Mouse (Mus musculus) intestine, embryonic 16.5 days (tissue): ENCODE results near the gene Itga10. TPM values are rescaled to one million over a fixed set of nuclear protein-coding genes. Genes with fewer than 3 reads are reported as not detected.
"Not testable (repeated sequence)": the region's sequence is repeated elsewhere in the genome, so short reads cannot be mapped to it uniquely, and the experiment has no call there.

Source experiments
- ATAC-seq: fragments of 200-750 bp; cut with Nextera tagmentation; 2 replicates; pipeline ENCODE4 v1.8.0; 2017; ENCODE audit warnings: moderate TSS enrichment, moderate library complexity
- H3K27ac ChIP-seq: fragments of 300-500 bp; sonication (generic); 2 replicates; pipeline ENCODE4 v1.5.1; 2014; ENCODE audit warnings: mild to moderate bottlenecking, low read length
- H3K27me3 ChIP-seq: fragments of 300-500 bp; sonication (generic); replicated peaks from 2 replicates; pipeline ENCODE4 v1.6.1; 2014; ENCODE audit warnings: low read length, control low read depth, mixed read lengths; ENCODE audit not compliant: control insufficient read depth, insufficient read depth
- H3K36me3 ChIP-seq: fragments of 300-500 bp; sonication (generic); 2 replicates; pipeline ENCODE4 v1.6.1; 2014; ENCODE audit warnings: low read length, control low read depth; ENCODE audit not compliant: control insufficient read depth, insufficient read depth
- H3K4me1 ChIP-seq: fragments of 300-500 bp; sonication (generic); 2 replicates; pipeline ENCODE4 v1.6.1; 2014; ENCODE audit warnings: low read length, control low read depth, mixed read lengths; ENCODE audit not compliant: control insufficient read depth, insufficient read depth
- H3K4me2 ChIP-seq: fragments of 300-500 bp; sonication (generic); 2 replicates; pipeline ENCODE4 v1.6.1; 2014; ENCODE audit warnings: low read depth, low read length, control low read depth
- H3K4me3 ChIP-seq: fragments of 300-500 bp; sonication (generic); 2 replicates; pipeline ENCODE4 v1.5.1; 2014; ENCODE audit warnings: mild to moderate bottlenecking, low read length
- H3K9ac ChIP-seq: fragments of 300-500 bp; sonication (generic); 2 replicates; pipeline ENCODE4 v1.6.1; 2014; ENCODE audit warnings: low read depth, low read length
- H3K9me3 ChIP-seq: fragments of 300-500 bp; sonication (generic); 2 replicates; pipeline ENCODE4 v1.6.1; 2016; ENCODE audit warnings: low read length, control low read depth; ENCODE audit not compliant: control insufficient read depth
- WGBS: fragments of 180-500 bp; shearing (Covaris S2); extraction: QIAGEN DNeasy Blood & Tissue Kit; methylation state at CpG from one replicate; pipeline ENCODE4 v1.1.7; 2014; 5-methylcytosine and 5-hydroxymethylcytosine counted together
- polyA plus RNA-seq: library from polyadenylated mRNA; unstranded; fragments of >200 nt; fragmentation: Nextera tagmentation; extraction: Ambion mirVana; gene quantifications from 2 replicates; pipeline ENCODE4 v1.2.1, GENCODE M21; 2015

Itga10 gene
- polyA plus RNA-seq, 1 experiment from 2014 or later = 0.49 TPM

- H3K9ac ChIP-seq = peak within 1 kb of the TSS; percentile 78
- H3K4me2 ChIP-seq = peak within 1 kb of the TSS; percentile 72
- H3K27ac ChIP-seq = peak within 1 kb of the TSS; percentile 95
- under 1% methylated on average over 27 of the region's 27 CpGs for WGBS
- H3K9me3 ChIP-seq = no peaks in the 10 kb centered on the region
- ATAC-seq = peak; percentile 91
- H3K4me1 ChIP-seq = peaks cover 29% of the 10 kb centered on the region
- H3K36me3 ChIP-seq = no peaks in the 10 kb centered on the region
- peak within 1 kb of the TSS; percentile 66 for H3K4me3 ChIP-seq
- peaks cover 20% of the 10 kb centered on the region for H3K27me3 ChIP-seq
Observed at GRCm38 (mm10) chr3:96600639-96601250, 44.6 kb upstream of the Itga10 start, which contains the start of gene Lix1l. Lix1l (plus strand) TSS chr3:96601149.

- Histone ChIP-seq H3K4me3 (peak overlapping the region; percentile 66), H3K4me1 (peaks cover 28% of the 10 kb centered on the region), H3K9me3 (no peaks in the 10 kb centered on the region), H3K4me2 (peak overlapping the region; percentile 72), H3K36me3 (no peaks in the 10 kb centered on the region), H3K27me3 (peaks cover 20% of the 10 kb centered on the region), H3K9ac (peak overlapping the region; percentile 78), H3K27ac (peak overlapping the region; percentile 95)
- WGBS = 2% methylated on average over 35 of the region's 40 CpGs
- peak; percentile 69 for ATAC-seq
Observed at GRCm38 (mm10) chr3:96601251-96601787, 44.1 kb upstream of the Itga10 start.

DNA sequence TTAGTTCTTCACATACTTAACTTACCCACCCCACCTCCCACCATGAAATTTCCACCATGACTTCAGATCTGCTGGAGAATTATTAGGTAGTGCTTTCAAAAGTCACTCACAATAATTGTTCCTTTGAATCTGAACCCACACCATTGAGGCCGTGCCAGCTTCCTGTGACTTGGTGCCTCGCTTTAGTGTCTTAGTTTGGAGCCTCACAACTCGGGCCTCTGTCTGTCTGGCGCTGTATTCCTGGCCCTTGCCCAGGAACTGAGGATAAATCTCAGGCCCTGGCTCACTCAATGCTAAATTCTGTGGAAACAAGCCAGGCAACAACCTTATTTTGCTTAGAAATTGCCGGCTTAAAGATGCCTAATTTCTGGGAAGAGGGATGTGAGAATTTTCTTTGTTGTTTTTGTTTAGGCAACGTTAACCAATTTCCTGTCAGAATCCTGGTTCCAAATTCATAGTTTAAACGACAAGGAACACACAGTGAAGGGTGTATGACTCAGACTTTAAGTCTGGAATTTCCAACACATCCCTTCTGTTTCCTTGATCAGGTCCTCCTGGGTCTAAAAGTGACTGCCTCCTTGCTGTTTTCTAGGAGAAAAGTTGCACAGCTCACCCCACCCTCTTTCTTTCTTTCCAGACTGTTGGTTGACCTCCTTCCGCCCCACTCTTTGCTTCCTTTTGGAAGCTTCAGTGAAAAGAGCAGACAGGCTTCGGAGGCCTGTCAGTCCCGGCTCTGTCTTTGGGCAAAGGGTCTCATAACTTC lies 43.3 kb upstream of the Itga10 start:
- 29% methylated on average over 10 of the region's 10 CpGs for WGBS
- ATAC-seq = no peak
- Histone ChIP-seq H3K4me2 (peak overlapping the region; percentile 72), H3K36me3 (no peaks in the 10 kb centered on the region), H3K4me3 (peak overlapping the region; percentile 66), H3K9me3 (no peaks in the 10 kb centered on the region), H3K9ac (peak overlapping the region; percentile 78), H3K27ac (peak overlapping the region; percentile 95), H3K4me1 (peaks cover 22% of the 10 kb centered on the region), H3K27me3 (peaks cover 16% of the 10 kb centered on the region)

DNA sequence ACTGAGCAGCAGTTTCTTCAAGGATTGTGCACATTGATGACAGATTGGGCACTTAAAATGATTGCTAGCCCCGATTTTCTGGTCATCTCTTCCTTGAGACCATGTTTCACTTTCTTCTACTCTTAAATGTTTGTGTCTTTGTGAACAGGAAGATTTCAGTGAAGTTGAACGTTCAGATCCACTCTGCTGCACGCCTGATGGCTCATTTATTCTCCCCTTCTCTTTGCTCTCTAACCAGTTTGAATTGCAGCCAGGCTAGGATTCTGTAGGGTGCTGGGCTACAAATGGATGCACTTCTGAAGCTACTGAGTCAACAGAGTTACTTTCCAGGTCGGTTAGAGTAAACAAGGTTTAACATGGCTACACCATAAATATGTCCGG lies 42.7 kb upstream of the Itga10 start:
- ATAC-seq = no peak
- H3K9ac ChIP-seq = peak overlapping the region; percentile 78
- WGBS = 23% methylated on average over 5 of the region's 5 CpGs
- H3K27ac ChIP-seq = peak overlapping the region; percentile 95
- peak overlapping the region; percentile 66 for H3K4me3 ChIP-seq
- H3K27me3 ChIP-seq = peaks cover 12% of the 10 kb centered on the region
- no peaks in the 10 kb centered on the region for H3K9me3 ChIP-seq
- no peaks in the 10 kb centered on the region for H3K36me3 ChIP-seq
- H3K4me2 ChIP-seq = peak overlapping the region; percentile 72
- H3K4me1 ChIP-seq = peaks cover 17% of the 10 kb centered on the region

DNA sequence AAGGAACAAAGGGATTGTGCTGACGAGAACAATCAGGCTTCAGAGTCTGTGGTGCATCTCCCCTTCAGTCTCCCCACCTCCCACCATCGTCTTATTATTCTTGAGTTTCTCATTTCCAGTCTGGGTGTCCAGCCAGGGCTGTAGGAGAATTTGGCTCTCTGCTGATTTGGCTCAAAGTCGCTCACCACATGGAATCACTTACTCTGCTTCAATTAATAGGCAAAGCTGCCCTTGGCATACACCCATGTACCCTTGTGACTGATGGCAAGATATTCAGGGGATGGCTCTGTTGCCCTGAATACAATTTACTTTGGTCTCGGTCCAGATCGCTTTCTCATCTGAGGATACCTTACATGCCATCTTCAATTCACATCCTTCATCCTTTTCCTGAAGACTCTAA lies 42.1 kb upstream of the Itga10 start:
- Histone ChIP-seq H3K9ac (0 out of 2 replicates have a peak overlapping the region, but pooled peaks have one; percentile 78), H3K4me2 (peak overlapping the region; percentile 72), H3K36me3 (no peaks in the 10 kb centered on the region), H3K27me3 (peaks cover 9% of the 10 kb centered on the region; the same call in 1 of the 2 replicates), H3K4me1 (peaks cover 12% of the 10 kb centered on the region), H3K27ac (peak overlapping the region; percentile 95; the same call in 1 of the 2 replicates), H3K4me3 (peak overlapping the region; percentile 66), H3K9me3 (no peaks in the 10 kb centered on the region)
- 61% methylated on average over 5 of the region's 5 CpGs for WGBS
- ATAC-seq = no peak

DNA sequence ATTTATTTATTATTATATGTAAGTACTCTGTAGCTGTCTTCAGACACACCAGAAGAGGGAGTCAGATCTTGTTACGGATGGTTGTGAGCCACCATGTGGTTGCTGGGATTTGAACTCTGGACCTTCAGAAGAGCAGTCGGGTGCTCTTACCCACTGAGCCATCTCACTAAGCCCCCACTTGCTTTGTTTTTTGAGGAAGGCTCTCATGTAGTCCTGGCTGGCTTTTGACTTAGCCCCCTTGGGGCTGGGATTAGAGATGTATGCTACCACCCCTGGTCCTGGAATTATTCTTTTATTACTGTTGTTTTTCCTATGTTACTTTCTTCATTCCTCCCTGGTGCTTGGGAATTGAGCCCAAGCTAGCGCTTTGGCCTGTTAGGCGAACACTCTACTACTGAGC lies 39.4 kb upstream of the Itga10 start:
- WGBS = 88% methylated on average over 3 of the region's 4 CpGs
- H3K4me1 ChIP-seq, H3K36me3 ChIP-seq, ATAC-seq, H3K9ac ChIP-seq, H3K27ac ChIP-seq, H3K4me3 ChIP-seq, H3K4me2 ChIP-seq, H3K9me3 ChIP-seq, H3K27me3 ChIP-seq: not testable (repeated sequence)

DNA sequence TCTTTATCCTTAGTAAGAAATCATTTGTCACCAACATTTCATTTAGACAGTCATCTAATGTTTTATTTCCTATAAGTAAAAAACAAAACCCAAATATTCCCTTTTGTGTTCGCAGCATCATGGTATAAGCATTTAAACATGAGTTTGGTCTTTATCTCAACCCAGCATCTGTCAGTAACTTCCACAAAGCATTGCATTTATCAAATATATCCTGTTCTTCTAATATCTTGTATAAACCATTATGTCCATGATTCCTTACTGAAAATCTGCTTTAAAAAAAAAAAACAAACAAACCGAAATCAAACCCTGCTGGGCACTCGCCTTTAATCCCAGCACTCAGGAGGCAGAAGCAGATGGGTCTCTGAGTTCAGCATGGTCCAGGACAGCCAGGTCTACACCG lies 38.8 kb upstream of the Itga10 start:
- H3K9ac ChIP-seq = no peak overlapping the region
- no peak for ATAC-seq
- H3K4me3 ChIP-seq = no peak overlapping the region
- H3K27me3 ChIP-seq = no peaks in the 10 kb centered on the region
- no peaks in the 10 kb centered on the region for H3K9me3 ChIP-seq
- H3K36me3 ChIP-seq = no peaks in the 10 kb centered on the region
- H3K27ac ChIP-seq = no peak overlapping the region
- peaks cover 5% of the 10 kb centered on the region; the same call in 1 of the 2 replicates for H3K4me1 ChIP-seq
- H3K4me2 ChIP-seq = no peak overlapping the region
- WGBS = 85% methylated on average over 4 of the region's 4 CpGs

GRCm38 (mm10) chr3:96617941-96618340 lies 27.4 kb upstream of the Itga10 start:
- no peaks in the 10 kb centered on the region for H3K9me3 ChIP-seq
- no peak overlapping the region for H3K27ac ChIP-seq
- ATAC-seq = no peak
- H3K4me1 ChIP-seq = no peaks in the 10 kb centered on the region
- peaks cover 5% of the 10 kb centered on the region; the same call in 1 of the 2 replicates for H3K36me3 ChIP-seq
- no peak overlapping the region for H3K4me3 ChIP-seq
- WGBS = 91% methylated on average over 3 of the region's 3 CpGs
- no peak overlapping the region for H3K9ac ChIP-seq
- H3K4me2 ChIP-seq = no peak overlapping the region
- no peaks in the 10 kb centered on the region for H3K27me3 ChIP-seq

DNA sequence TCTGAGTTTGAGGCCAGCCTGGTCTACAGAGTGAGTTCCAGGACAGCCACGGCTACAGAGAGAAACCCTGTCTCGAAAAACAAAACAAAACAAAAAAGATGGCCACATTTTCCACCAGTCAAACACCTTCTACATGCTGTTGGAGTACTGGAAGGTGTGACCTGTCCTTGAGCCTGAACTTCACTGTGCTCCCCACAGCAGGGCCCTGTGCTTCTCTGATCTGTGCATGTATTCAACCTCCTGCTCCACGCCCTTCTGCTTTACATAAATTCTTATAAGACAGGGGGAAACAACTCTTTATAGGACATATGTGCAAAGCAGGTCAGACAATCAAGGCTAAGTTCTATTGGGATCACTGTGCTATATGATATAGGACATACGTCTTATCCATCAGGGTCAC lies 22.2 kb upstream of the Itga10 start:
- WGBS = 90% methylated on average over 4 of the region's 4 CpGs
- H3K4me2 ChIP-seq = no peak overlapping the region
- H3K4me3 ChIP-seq = no peak overlapping the region
- H3K27ac ChIP-seq = no peak overlapping the region
- peaks cover 7% of the 10 kb centered on the region; the same call in 1 of the 2 replicates for H3K36me3 ChIP-seq
- no peaks in the 10 kb centered on the region for H3K27me3 ChIP-seq
- H3K9ac ChIP-seq = no peak overlapping the region
- no peaks in the 10 kb centered on the region for H3K4me1 ChIP-seq
- no peaks in the 10 kb centered on the region for H3K9me3 ChIP-seq
- no peak for ATAC-seq
